Mouse (Mus musculus): Measurements from ENCODE around the gene Epb41l1.
"Not testable (repeated sequence)": the region's sequence is repeated elsewhere in the genome, so short reads cannot be mapped to it uniquely, and the experiment has no call there.

Epb41l1 gene

DNA sequence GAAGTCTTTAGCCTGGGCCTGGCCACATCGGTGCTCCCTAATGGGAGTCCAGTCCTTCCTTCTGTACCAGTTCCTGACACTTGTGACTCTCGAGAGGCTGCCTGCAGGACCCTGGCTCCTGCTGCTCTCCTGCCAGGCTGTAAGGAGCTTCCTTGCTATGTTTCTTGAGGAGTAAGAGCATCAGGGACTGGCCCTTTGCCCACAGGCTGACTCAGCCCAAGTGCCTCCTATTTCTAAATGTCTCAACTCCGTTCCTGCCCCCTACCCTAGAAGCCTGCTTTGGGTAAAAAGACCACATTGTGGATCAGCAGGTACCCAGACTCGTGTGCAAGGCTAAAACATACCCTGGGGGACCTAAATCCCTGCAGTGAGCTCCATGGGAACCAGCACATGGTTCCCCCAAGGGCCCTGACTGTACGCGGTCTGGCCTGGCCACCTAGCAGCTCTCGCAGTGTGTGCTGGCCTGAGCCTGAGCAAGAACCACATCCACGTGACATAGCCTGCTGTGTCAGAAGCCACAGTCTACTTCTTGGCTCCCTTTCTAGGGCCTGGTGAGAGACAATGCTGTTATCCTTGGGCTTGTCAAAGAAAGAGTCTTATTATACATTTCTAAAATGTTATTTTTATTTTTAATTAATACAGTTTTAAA is 67.6 kb downstream of the Epb41l1 start:
- no peak for DNase-seq

GRCm38 (mm10) chr2:156490176-156490575 is 69.5 kb downstream of the Epb41l1 start:
- DNase-seq, result no peak

DNA sequence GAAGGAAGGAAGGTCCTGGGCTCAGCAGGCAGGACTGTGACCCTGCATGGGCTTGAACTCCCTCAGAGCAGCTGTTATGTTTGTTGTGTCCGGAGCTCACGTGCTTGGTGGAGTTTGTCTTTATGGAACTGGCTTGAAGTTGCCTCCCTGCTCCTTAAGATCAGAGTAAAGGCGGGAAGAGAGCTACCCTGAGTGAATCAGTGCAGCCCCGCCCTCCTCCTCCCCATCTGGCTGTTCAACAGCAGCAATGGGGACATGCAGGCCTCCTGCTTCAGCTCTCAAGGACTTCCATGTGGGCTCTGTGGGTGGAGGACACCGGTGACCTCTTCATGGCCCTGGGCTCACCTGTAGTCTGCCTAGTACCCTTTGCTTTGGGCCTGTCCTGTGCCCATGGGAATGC is 71.1 kb downstream of the Epb41l1 start:
- no peak for DNase-seq

DNA sequence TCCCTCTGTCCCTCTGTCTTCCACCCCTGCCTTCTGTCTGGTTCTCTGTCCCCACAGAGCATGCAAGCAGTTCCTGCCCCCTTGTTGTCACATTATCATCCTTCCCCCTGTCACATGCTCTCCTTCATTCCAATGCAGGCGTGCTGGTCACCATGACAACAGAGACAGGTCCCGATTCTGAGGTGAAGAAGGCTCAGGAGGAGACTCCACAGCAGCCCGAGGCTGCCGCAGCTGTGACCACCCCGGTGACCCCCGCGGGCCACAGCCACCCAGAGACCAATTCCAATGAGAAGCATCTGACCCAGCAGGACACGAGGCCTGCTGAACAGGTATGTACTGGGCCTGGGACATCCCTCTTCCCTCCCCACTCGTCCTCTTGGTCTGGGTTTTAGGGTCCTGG is 73.1 kb downstream of the Epb41l1 start:
- no peak for DNase-seq

DNA sequence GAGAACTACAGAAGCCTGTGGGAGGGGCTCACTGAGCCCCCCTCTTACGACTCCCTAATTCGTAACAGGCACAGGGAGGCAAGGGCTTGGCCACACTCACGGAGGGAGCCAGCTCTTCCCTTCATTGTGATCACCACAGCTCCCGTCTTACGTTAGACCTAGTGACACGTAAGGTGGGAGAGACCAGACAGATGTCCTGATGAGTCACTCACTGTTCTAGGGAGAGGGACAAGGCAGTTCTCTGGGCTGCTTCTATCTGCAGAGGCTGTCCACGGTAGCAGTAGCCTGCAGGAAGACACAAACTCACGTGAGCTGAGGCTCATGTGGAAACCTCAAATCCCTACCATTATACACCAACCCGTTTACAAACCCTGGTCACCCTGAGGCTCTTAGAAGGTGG is 73.8 kb downstream of the Epb41l1 start:
- no peak for DNase-seq

GRCm38 (mm10) chr2:156494875-156495274 is 74.2 kb downstream of the Epb41l1 start:
- DNase-seq, result no peak

- no peak for DNase-seq
Observed at GRCm38 (mm10) chr2:156496816-156497566, 76.3 kb downstream of the Epb41l1 start.

GRCm38 (mm10) chr2:156497915-156498314 is 77.2 kb downstream of the Epb41l1 start:
- no peak for DNase-seq

DNA sequence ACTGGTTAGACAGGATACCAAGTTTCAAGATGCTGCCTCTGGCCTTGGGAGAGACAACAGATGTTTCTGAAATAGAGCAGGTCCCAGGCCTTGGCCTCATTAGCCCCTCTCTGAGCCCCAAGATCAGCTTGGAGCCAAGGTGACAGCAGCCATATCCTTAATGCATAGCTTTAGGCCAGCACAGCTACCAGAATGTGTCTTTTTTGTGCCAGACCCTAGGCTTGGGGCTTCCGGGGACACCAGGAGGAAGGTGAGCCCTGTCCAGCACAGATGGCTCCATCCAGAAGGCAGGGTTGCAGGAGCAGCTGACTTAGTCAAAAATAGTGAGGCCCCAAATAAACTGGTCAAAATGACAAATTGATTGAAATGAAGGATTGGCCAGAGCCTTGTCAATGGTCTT is 80.3 kb downstream of the Epb41l1 start:
- no peak for DNase-seq

GRCm38 (mm10) chr2:156505533-156505932 is 84.8 kb downstream of the Epb41l1 start:
- no peak for DNase-seq

- no peak for DNase-seq
Observed at GRCm38 (mm10) chr2:156512028-156512427, 91.3 kb downstream of the Epb41l1 start.

GRCm38 (mm10) chr2:156512561-156512960 is 91.9 kb downstream of the Epb41l1 start:
- no peak for DNase-seq

DNA sequence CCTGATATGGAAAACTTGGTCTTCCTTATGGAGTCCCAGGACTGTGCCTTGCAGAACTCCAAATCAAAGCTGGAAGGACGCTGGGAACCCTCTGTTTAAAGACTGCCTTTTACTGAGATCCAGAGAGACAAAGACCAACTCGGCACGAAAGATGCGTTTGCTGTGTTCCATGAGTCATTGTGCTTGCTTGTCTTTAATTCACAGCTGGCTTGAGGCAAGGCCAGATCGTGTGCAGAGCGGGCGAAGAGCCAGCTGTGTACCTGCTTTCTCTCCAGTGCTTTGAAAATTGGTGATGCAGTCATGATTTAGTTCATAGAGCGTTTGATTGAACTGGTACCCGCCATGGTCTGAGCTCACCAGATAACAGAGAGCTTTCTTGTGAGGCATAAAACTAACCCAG is 94.4 kb downstream of the Epb41l1 start:
- DNase-seq, result no peak

DNA sequence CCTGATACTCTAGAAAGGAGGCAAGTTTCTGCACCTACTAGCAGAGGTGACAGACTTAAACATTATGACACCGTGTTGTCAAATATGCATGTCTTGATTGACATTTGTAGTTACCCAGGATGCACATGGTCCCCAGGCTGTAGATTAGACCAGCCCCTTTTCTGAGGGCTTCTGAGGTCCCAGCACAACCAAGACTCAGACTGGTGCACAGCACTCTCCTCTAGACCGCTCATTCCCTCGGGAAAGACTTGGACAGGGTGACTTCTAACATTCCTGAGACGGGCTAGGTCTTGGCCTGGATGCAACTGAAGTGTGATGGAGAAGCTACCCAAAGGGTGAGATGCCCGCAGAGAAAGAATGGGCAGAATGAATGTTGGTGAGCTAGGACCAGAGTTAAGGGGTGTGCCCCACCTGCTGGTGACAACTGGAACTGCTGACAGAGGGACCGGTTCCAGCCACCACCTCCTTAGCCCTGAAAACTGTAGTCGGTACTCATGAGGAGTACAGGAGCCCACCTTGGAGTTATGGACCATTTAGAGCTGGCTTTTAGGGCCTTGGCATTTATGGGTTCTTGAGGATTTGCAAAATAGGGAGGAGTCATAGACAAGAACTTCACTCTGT is 95.0 kb downstream of the Epb41l1 start:
- peak; percentile 75 for DNase-seq

DNA sequence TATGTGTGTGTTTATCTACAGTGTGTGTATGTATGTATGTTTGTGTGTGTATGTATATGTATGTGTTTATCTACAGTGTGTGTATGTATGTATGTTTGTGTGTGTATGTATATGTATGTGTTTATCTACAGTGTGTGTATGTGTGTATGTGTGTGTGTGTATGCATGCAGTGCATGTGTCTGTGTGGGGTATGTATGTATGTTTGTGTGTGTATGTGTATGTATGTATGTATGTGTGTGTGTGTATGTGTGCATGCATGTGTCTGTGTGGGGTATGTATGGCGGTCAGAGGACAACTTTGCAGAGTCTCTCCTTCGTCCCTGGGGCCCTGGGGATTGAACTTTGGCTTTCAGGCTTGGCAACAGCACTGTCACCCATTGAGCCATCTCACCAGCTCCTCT is 96.0 kb downstream of the Epb41l1 start:
- DNase-seq, result not testable (repeated sequence)

DNA sequence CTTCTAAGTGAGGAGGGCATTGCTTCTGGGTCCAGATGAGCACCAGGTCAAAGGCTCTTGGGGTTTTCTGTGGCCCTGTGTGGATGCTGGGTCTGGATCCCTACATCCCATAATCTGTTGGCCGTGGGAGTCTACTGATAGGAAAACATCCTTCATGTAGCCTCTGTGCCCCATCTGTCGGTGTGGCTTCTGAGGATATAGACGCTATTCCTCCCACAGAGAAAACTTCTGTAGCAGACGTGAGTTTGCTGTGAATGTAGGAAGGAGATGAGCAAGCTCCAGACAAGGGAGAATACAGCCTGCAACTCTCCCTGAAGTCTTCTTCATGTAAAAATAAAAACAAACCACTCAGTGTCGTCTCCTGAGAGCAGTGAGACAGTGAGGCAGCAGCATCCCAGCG is 97.6 kb downstream of the Epb41l1 start:
- DNase-seq, result peak; percentile 51

DNA sequence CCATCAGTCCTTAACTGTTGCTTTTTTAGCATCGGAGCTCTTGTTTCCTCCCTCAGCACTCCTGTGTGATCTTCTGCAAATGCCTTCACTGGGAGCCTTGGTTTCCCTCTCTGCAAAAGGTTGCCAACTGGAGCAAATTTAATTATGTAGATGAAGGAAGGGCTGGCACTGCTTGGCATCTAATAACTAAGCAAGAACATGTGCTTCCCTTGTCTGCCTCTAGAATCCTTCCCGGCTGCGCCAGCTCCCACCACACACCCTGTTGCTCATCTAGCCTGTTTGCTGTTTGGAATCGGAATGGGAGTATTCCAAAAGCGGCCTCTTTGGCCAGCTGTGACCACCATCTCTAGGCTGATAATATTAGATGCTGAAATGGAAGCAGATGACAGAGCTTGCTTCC is 98.9 kb downstream of the Epb41l1 start:
- peak; percentile 42 for DNase-seq

- peak; percentile 45 for DNase-seq
Observed at GRCm38 (mm10) chr2:156522994-156523393, 102.3 kb downstream of the Epb41l1 start.

GRCm38 (mm10) chr2:156524078-156524477 is 103.4 kb downstream of the Epb41l1 start:
- DNase-seq, result no peak

- no peak for DNase-seq
Observed at GRCm38 (mm10) chr2:156529726-156530125, 109.0 kb downstream of the Epb41l1 start.

- no peak for DNase-seq
Observed at GRCm38 (mm10) chr2:156533160-156533559, 112.5 kb downstream of the Epb41l1 start.

- no peak for DNase-seq
Observed at GRCm38 (mm10) chr2:156538817-156539555, 118.3 kb downstream of the Epb41l1 start.

- no peak for DNase-seq
Observed at GRCm38 (mm10) chr2:156540991-156541390, 120.3 kb downstream of the Epb41l1 start.

Data from layer of hippocampus, adult 9-11 months (tissue).